Mouse (Mus musculus) CH12.LX (cell line): Measurements from ENCODE around the gene Pnp2.

Experiments
- CTCF ChIP-seq, 2 experiments: IDR thresholded peaks in 1 of 2; conservative IDR thresholded peaks in 1 of 2; 2 replicates each; pipeline ENCODE4 v1.5.1; 2011 to 2012; ENCODE audit warnings: low read depth in 2 of 2, low read length in 2 of 2, improper control_type of control experiment in 1 of 2, inconsistent platforms in 1 of 2, mild to moderate bottlenecking in 1 of 2, moderate library complexity in 1 of 2
- E2F4 ChIP-seq: IDR thresholded peaks from 2 replicates; pipeline ENCODE4 v1.6.1; 2011; ENCODE audit warnings: low read depth, low read length, improper control_type of control experiment; ENCODE audit not compliant: insufficient replicate concordance
- EP300 ChIP-seq: IDR thresholded peaks from 2 replicates; pipeline ENCODE4 v1.6.1; 2011; ENCODE audit warnings: low read length, improper control_type of control experiment
- IRF4 ChIP-seq: IDR thresholded peaks from 2 replicates; pipeline ENCODE4 v1.6.1; 2014; ENCODE audit warnings: low read depth, mild to moderate bottlenecking, inconsistent platforms, low read length, improper control_type of control experiment
- JUND ChIP-seq: conservative IDR thresholded peaks from 2 replicates; pipeline ENCODE4 v1.6.1; 2011; ENCODE audit warnings: low read depth, low read length, improper control_type of control experiment
- KAT2A ChIP-seq: IDR thresholded peaks from 2 replicates; pipeline ENCODE4 v1.6.1; 2012; ENCODE audit warnings: low read length, improper control_type of control experiment, inconsistent platforms; ENCODE audit not compliant: insufficient replicate concordance
- MAX ChIP-seq: IDR thresholded peaks from 2 replicates; pipeline ENCODE4 v1.6.1; 2011; ENCODE audit warnings: low read length, improper control_type of control experiment
- PAX5 ChIP-seq: IDR thresholded peaks from 2 replicates; pipeline ENCODE4 v1.6.1; 2012; ENCODE audit warnings: low read length, inconsistent platforms, mixed read lengths
- POLR2A ChIP-seq: IDR thresholded peaks from 2 replicates; pipeline ENCODE4 v1.6.1; 2011; ENCODE audit warnings: low read depth, mild to moderate bottlenecking, improper control_type of control experiment, low read length
- POLR2AphosphoS2 ChIP-seq: IDR thresholded peaks from 2 replicates; pipeline ENCODE4 v1.6.1; 2011; ENCODE audit warnings: low read depth, low read length, improper control_type of control experiment
- TBP ChIP-seq: conservative IDR thresholded peaks from 2 replicates; pipeline ENCODE4 v1.6.1; 2011; ENCODE audit warnings: low read depth, low read length, improper control_type of control experiment
- USF1 ChIP-seq: IDR thresholded peaks from 2 replicates; pipeline ENCODE4 v1.6.1; 2014; ENCODE audit warnings: low read depth, mild to moderate bottlenecking, inconsistent platforms, low read length, improper control_type of control experiment
- ZNF384 ChIP-seq: IDR thresholded peaks from 2 replicates; pipeline ENCODE4 v1.6.1; 2012; ENCODE audit warnings: low read depth, low read length, improper control_type of control experiment, inconsistent platforms

- TF ChIP-seq EP300 (no peak), POLR2AphosphoS2 (no peak), USF1 (no peak), PAX5 (no peak), POLR2A (peak; percentile 72), TBP (peak; percentile 84; the same call in 1 of the 2 replicates), JUND (no peak), MAX (no peak), CTCF (conservative IDR thresholded peaks at IDR 0.05 in 1 of 2, IDR thresholded peaks at IDR 0.05 in 1 of 2; ENCODE audit: low read depth in 2 of 2, low read length in 2 of 2) (no peak), ZNF384 (no peak), IRF4 (0 out of 2 replicates have a peak, but pooled peaks have one; percentile 14), KAT2A (no peak), E2F4 (no peak)
Observed at GRCm38 (mm10) chr14:50938940-50939339, 16.9 kb upstream of the Pnp2 start.
